Mouse (Mus musculus) E14TG2a.4 (cell line): ENCODE results near the gene Atg7.

Experiments used
- CTCF ChIP-seq: conservative IDR thresholded peaks from 2 replicates; pipeline ENCODE4 v1.5.1; 2014; ENCODE audit warnings: low read length
- NANOG ChIP-seq: IDR thresholded peaks from 2 replicates; pipeline ENCODE4 v1.6.1; 2014; ENCODE audit warnings: borderline replicate concordance, low read length, mixed read lengths
- POU5F1 ChIP-seq: IDR thresholded peaks from 2 replicates; pipeline ENCODE4 v1.6.1; 2014; ENCODE audit warnings: low read length, borderline replicate concordance

GRCm38 (mm10) chr6:114809431-114809811 is 166.5 kb downstream of the Atg7 start:
- TF ChIP-seq CTCF (no peak), NANOG (no peak), POU5F1 (no peak)
